Mouse (Mus musculus) adrenal gland, adult (tissue): Measurements from ENCODE around the gene Gfap.

Experiments used
- DNase-seq, 2 experiments: peaks; one replicate each; pipeline ENCODE4 v3.0.0; 2022 to 2023; ENCODE audit warnings: low spot score in 1 of 2; ENCODE audit not compliant: inconsistent age in 2 of 2

Gene Gfap

DNA sequence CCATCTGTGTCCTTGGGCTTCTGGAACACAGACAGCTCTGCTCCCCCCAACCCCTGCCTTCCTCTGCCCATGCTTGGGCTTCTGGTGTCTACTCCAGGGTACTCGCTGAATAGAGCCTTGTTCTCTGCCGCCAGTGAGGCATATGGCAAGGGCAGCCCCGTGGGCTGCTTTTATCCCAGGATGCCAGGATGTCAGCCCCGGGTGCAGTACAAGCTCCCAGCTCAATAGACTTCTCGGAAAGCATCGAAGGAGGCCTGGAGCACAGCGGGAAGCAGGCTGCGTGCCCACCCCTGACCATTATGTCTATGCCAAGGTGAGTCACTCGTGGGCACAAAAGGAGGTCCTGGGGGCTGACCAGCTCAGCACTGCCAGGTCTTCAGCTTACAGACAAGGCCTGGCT, 2.3 kb downstream of the Gfap start:
- DNase-seq: no peak

DNA sequence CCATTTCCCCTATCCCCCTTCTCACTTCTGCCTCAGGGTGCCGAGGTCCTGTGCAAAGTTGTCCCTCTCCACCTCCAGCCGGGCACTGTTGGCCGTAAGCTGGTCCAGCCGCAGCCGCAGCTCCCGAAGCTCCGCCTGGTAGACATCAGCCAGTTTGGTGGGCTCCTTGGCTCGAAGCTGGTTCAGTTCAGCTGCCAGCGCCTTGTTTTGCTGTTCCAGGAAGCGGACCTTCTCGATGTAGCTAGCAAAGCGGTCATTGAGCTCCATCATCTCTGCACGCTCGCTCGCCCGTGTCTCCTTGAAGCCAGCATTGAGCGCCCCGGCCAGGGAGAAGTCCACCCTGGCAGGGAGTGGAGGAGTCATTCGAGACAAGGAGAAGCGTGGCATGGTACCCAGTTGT, 4.1 kb downstream of the Gfap start:
- no peak for DNase-seq

DNA sequence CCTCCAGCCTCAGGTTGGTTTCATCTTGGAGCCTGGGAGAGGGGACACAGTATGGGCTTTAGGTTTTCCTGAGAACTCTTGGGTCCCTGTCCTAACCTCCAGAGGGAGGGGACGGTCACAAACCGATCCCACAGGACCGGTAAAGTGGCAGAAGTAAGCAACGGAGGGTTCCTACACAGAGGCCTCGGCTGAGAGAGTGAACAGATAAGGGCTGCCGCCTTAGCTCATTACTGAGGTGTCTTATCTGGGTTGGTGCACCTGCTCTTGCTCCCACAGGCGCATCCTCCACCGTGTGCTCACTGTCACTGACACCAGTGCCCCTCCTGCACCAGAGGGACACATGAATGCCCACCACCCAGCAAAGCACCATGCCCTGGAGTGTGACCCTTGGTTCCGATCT, 4.9 kb downstream of the Gfap start:
- DNase-seq: no peak

DNA sequence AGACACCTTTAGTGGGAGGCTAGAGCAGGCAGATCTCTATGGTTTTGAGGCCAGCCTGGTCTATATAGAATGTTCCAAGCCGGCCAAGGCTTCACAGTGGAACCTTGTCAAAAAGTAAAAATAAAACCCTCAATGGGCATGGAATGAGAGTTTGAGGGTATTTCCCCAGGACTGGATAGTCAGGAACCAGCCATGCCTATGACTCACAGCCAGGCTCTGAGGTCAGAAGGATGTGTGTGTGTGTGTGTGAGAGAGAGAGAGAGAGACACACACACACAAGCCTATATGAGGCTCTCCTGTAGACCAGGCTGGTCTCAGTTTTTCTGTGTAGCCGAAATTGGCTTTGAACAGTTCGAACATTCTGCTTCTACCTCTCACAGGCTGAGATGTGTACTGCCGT, 6.0 kb downstream of the Gfap start:
- DNase-seq: peak in 1 of 2 experiments; percentile 38

DNA sequence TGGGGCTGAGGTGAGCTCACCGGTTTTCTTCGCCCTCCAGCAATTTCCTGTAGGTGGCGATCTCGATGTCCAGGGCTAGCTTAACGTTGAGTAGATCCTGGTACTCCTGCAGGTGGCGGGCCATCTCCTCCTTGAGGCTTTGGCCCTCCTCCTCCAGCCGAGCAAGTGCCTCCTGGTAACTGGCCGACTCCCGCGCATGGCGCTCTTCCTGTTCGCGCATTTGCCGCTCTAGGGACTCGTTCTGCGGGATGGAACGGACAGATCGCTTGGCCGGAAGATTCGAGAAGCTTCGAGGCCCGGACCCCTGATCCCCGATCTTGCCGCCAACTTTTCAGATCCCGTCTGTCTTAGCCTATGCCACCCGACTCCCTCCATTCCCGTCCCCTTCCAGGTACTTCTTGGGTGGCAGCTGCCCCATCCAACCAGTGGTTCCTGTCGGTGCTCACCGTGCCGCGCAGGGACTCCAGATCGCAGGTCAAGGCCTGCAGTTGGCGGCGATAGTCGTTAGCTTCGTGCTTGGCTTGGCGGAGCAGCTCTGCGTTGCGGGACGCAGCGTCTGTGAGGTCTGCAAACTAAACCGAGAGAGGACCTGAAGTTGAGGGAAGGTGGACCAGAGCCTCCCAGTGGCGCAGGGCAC, 7.6 kb downstream of the Gfap start:
- DNase-seq: peak; percentile 79 to 88

DNA sequence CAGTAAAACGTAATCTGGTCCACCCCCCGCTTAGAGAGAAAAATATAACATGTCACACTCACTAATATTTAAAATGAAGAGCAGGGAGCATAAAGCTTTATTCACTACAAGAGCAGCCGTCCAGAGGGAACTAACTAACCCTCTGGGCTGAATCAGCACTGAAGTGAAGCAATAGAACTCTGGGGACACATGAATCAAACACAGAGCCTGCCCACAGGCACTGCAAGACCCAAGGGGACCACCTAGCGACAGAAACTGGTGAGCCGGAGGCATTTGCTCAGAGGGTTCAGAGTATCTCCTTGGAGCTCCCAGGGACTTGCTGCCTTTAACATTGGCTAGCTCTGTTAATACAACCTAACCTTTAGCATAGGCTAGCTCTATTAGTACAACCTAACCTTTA, 10.6 kb downstream of the Gfap start:
- DNase-seq: no peak

DNA sequence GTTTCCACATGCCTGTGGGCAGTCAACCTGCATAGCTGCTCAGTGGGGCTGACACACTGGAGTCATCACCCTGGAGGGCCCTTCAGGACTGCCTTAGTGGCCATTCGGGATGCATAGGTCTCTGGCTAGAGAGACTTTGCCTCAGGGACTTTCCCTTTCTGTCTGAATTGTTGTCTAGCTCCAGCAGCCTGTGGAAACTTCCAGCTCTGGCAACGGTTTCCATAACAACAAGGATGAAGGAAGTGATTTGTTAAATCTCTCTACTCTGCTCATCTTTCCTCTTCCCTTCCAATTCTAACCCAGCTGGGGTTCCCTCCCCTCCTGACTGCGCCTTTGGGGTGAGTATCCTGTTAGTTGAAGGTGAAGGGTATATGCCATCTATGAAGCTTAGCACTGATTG, 12.6 kb downstream of the Gfap start:
- no peak for DNase-seq

DNA sequence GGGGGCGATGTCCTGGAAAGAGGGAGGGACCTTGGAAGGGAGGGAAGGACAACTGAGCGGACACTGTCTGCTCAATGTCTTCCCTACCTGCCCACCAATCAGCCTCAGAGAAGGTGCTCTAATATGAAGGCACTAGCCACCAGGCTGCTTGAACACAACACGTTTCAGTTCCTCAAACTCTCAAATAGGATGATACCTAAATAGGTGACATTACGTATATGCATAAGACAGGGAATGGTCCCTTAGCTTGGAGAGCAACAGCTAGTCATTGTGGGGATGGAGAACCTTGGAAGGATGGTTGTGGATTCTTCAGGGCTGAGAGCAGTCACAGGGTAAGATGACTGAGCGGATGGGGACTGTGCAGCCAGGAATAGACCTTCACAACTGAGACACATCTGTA, 13.3 kb downstream of the Gfap start:
- no peak for DNase-seq

DNA sequence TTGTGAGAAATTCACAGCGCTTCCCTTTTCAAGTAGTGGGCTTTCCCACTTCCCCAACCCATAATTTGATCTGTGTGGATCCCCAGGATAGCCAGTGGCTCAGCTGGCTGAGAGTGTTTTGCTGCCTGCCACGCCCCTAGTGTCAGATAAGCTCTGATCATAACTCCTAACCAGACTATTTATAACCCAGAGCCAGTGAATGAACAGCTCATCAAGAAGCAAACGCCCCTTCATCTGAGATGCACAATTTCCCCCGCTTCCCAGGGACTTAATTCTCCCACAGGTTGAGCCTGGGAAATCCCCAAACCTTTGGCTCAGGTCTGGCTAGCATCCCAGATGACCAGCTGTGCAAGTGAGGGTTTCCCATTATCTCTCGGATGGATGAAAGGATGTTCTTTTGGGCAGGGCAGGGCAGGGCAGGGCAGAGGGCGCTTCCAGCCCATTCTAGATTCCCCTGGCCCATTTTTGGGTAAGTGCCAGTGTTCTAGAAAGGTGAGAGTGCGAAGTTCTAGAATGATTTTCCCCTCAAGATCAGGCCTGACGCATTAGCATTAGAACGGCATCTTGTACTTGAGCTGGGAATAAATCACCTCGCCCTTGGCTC, 16.0 kb downstream of the Gfap start, which contains the start of gene Fam187a:
Gene Fam187a (plus strand): TSS at position 554 of the 604 bp plus-strand sequence.
- no peak for DNase-seq

DNA sequence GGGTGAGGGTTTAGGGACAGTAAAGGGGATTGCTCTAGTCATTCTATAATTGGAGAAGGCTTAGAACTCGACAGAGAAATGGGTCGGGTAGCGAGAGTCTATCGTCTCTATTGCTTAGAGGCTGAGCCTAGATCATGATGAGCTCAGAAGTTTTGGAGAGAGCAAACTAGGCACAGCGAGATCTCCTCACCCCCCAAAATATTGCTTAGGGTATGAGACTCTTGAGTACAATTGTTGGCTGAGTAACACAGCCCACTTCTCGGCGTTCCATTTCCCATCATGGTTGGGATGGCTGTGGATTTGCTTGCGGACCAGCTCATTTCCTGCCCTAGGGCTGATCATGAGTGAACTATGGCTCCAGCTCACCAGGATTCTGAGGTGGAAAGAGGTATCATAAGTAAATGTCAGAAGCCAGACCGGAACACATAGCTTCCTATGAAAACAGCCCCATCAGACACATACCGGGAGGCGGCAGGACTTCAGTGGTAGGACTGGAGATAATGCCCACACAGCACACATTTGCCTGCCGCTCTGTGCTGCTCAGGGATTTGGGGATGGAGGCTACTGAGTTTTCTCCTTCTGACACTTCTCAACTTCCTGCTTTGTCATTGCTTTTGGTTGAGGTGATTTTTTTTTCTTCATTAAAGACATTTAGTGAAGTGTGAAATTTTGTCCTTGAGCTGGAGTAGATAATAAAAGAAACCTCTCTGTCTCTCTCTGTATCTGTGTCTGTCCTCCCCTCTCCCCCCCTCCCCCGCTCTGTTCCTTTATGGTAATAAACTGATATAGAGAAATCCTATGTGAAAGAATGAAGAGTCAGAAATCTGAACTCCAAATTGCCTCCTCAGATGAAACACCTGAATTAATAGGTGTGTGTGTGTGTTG, 19.2 kb downstream of the Gfap start:
- DNase-seq: no peak

DNA sequence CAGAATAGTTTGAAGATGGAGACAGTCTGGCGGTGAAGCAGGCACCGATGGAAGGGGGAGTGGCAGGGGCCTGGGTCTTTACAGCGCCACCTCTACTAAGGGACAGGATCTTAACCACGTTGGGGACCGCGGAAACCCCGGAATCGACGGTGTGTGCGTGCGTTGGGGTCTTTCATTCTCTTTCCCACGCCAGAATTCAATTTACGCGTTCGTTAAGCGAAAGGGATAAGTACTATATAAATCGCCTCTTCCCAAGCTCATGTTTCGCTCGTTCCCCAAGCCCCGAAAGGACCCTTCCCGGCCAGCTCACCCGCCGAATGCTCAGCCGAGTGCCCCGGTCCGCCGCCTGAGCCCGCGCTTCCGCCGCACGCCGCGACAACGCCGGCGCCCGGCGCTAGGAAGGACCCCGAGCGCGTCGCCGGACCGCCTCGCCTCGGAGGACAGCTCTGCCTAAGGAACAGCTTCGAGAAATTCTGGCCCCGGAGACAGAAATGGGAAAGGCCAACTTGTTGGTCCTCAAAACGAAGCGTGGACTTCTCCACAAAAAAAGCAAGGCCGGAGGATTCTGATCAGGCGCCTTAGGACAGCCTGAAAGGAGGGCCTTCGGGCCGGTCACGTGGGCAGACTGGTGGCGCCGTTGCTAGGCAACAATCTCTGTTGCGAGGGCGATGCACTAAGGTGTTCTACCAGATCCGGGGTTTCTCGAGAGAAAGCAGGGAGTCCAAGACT, 20.0 kb downstream of the Gfap start, which contains the start of the genes Eftud2 and Ccdc103:
Gene Eftud2 (minus strand): TSS at position 401 of the 729 bp plus-strand sequence.
Gene Ccdc103 (plus strand): TSS at position 620 of the 729 bp plus-strand sequence.
- peak; percentile 93 to 99 for DNase-seq

DNA sequence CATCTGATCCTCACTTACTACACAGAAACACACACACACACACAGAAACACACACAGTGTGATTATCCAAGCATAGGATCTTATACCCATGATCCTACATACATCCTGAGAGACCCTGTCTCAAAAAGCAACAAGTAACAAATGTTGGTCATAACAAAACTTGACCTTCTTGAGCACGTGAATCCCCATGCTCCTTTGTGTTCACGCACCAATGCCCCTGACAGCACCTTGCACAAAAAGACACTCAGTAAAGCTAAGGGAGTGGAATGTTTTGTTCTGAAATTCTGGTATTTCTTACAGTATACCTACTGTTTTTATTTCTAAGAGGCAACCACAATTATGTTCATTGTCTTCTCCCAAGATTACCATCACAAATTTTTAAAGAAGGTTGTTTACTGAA, 21.2 kb downstream of the Gfap start:
- no peak for DNase-seq

DNA sequence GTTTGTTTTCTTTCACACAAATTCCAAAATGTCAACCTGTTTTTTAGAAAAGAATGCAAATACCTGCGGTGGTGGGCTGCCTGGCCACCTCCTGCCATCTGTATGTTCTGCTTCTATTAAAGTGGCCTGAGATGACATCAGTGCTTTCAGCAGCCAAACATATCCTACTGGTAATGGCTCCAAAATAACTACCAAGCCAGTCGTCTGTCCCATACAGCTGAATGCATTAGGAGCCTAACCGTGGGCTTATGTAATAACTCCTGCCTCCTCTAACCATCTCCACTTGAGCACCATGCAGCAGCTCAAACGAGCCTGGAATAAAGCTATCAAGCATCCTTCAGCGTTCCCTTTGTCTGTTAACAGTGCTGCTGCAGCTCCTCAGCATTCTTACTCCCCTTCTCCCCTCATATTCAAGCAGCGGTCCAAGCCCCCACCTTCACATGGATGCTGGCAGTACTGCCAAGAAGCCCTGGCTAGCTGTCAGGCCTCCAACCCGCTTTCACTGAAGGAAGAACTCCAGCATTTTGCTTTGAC, 25.8 kb downstream of the Gfap start:
- no peak for DNase-seq

DNA sequence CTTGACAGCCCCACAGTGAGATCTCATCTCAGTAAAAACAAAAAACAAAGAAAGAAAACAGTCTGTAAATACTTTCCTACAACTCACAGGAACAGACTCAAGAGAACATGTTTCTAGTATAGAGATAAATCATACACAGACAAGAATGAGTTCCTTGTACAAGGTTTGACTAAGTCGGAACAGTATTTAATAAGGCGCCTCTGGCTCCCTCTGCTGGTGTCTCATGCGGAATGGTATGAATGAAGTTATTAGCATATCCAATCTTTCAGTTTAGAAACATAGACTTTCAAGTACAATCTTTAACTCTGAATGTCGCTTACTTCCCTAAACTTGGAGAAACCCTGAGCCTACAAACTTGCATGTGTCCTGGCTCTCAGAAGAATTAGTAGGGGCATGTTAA, 36.4 kb downstream of the Gfap start:
- peak; percentile 63 to 86 for DNase-seq

DNA sequence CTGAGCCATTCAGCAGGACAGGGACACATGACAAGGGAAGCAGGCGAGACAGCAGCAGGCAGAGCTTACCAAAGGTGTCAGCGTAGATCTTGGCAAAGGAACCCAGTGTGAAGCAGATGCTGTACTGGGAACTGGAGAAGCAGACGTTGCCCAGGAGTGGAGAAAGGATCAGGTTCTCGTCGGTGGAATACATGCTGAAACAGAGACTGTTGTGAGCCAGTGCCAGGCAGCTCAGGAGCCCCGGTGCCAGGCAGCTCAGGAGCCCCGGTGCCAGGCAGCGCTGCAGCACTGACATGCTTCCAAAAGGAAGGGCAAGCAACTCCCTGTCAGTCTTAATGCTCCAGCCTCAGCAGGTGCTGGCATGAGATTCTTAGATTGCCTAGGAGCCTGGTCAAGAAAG, 40.8 kb downstream of the Gfap start:
- DNase-seq: no peak

DNA sequence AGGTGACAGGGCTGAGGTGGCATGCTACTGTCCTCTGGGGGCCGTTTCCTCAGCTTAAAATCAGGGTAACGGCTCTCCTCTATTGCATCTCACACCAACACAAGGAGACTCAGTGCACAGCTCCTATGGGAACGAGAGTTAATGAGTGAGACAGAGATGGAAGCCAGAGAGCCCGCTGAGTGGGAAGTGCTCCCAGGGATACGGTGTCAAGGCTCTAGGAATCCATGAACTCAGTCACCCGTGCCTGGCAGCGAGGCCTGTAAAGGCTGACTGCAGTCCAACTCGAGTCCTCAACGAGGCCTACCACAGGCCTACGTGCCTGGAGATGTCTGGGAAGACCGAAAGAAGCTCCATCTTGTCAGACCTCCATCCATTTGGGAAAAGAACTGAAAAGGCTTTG, 41.8 kb downstream of the Gfap start:
- no peak for DNase-seq

DNA sequence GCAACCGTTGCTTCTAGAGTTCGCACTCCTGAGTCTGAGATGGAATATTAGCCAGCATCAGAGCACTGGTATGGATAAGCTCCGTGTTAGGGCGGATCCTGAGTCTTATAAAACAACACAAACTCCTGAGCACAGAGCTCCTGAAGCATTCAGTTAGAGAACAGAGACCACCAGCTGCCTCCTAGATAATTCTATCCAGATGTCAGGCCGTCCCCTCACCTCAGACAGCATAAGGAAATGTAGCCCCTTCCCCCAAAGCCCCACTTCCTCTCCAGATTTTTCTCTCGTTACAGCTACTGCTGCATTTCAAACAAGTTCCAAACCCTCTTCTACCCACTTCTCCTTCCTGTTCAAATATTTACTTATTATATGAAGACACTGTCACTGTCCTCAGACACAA, 44.8 kb downstream of the Gfap start:
- DNase-seq: no peak

DNA sequence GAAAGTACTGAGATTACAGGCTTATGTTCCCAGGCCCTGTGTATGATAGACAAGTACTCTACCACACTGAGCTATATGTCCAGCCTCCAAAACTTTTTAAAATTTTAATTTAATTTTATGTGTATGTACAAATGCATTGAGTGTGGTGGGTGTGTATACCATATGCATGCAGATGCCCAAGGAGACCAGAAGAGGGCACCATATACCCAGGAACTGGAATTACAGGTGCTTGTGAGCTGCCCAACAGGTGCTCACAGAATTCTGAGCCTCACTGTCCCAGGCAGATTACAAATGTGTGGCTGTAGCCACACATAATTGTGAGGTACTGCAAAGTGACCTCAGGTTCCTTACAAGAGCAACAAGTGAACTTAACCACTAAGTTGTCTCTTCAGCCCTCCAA, 47.0 kb downstream of the Gfap start:
- no peak for DNase-seq

DNA sequence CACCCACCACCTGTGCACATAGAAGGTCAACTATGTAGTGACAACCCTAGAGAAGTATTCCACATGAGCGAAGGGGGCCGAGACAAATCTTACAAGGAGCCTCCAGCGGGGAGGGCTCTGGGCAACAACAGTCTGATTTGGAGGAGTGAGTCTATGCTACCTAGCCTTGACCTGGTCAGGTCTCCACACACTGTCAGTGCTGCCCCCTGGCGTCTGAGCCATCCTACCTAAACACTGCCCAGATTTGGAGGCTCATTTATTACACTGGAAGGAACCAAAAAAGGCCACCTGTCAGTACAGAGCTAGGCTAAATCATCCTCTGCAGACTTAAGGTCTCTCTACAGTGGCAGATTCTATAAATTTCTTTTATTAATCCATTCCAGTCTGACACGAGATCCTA, 48.8 kb downstream of the Gfap start:
- peak; percentile 79 to 91 for DNase-seq

DNA sequence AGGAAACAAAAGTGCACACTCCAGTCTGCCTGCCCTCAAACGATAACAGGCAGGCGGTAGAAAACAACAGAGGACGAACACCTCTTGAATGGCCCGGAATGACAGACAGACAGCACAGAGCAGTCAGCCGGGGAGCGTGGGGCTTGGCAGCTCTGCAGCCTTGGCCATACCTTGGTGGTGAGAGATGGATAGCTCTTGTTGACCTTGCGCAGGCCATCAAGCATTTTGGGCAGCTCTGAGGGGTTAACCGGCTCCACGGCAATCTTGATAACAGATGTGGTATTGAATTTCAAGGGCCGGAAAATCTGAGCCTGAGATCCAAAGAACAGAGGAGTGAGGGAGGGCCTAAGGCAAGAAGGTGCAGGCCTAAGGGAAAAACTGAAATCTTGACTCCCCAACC, 54.8 kb downstream of the Gfap start:
- peak in 1 of 2 experiments; percentile 62 for DNase-seq

DNA sequence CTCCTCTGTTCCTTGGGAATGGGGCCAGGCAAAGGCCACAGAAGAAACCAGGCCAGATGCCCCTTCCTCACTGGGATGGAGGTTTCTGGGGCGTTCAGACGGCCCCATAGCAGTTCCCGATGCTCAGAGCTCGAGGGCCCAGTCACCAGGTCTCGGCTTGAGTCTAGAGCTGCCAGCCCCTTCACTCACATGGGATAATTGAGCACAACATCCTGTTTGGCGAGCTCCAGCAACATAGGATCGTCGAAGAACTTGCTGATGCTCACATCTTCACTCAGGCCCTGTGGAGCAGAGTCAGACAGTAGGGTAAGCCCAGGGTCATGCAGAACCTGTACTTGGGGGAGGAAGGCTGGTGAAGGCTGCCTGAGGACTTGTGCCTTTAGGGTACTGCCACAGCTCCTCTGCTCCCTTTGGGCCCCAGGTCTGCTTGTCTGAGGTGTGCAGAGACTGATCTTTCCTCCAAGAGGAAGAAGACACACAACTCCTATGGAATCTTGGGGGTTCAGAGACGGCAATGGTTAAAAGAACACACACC, 62.0 kb downstream of the Gfap start:
- no peak for DNase-seq
